ENCODE assay signal across 22 mouse cellular contexts in genomic region chr12:93687196-93687595, GRCm38 (mm10).
DNase-seq lines count a peak whose midpoint lies in the region; ATAC-seq and TF ChIP-seq lines count a peak whose summit lies in the region.
"Had no signal": no experiment of that assay in that cellular context is flagged by ENCODE, and none has a peak within 500 bp of the region (broad histone marks: within the 10 kb centered on the region; RNA-seq: fewer than 3 reads in every experiment).

No protein-coding gene starts in this region.

- H3K36me3 ChIP-seq in forebrain, embryonic 11.5 days (ENCODE audit: control insufficient read depth, insufficient read depth, low read length) = no peaks in the 10 kb centered on the region
- no peaks in the 10 kb centered on the region for H3K36me3 ChIP-seq in forebrain, embryonic 10.5 days (replicated peaks)
- H3K36me3 ChIP-seq: embryonic facial prominence, embryonic 13.5 days; forebrain, embryonic 12.5 days; forebrain, embryonic 15.5 days; G1E had no signal

- WGBS in forebrain, embryonic 11.5 days = 45% methylated on average over 2 of the region's 2 CpGs
- 60% methylated on average over 2 of the region's 2 CpGs for WGBS in forebrain, embryonic 10.5 days
- WGBS in lung, adult 2 months = 54% methylated on average over 2 of the region's 2 CpGs

- ATAC-seq in forebrain, embryonic 11.5 days (replicated peaks; ENCODE audit: low FRiP score) = peak; percentile 63; the same call in 1 of the 2 replicates
- ATAC-seq: CD4-positive, CD25-positive, alpha-beta regulatory T cell, adult 4 months; forebrain, embryonic 15.5 days had no signal

- no peak overlapping the region for H3K9ac ChIP-seq in forebrain, embryonic 11.5 days (ENCODE audit: low read length)
- H3K9ac ChIP-seq: embryonic facial prominence, embryonic 13.5 days; forebrain, embryonic 12.5 days; forebrain, embryonic 15.5 days had no signal

- TF ChIP-seq POLR2A in brain, embryonic 14.5 days (IDR thresholded peaks at IDR 0.05; ENCODE audit: borderline replicate concordance, extremely low read depth, insufficient read depth, insufficient read length, poor library complexity, severe bottlenecking) = no peak
- TF ChIP-seq POLR2A in lung, adult 2 months (IDR thresholded peaks at IDR 0.05; ENCODE audit: borderline replicate concordance, extremely low read depth, low read depth, low read length) = no peak

- H3K4me2 ChIP-seq in forebrain, embryonic 11.5 days (ENCODE audit: low read depth, low read length, severe bottlenecking) = no peak overlapping the region
- H3K4me2 ChIP-seq: embryonic facial prominence, embryonic 13.5 days; forebrain, embryonic 12.5 days; forebrain, embryonic 15.5 days had no signal

- H3K27ac ChIP-seq in forebrain, embryonic 11.5 days (ENCODE audit: low read depth, low read length) = no peak overlapping the region
- H3K27ac ChIP-seq in forebrain, embryonic 10.5 days = no peak overlapping the region
- H3K27ac ChIP-seq: embryonic facial prominence, embryonic 13.5 days; forebrain, embryonic 12.5 days; forebrain, embryonic 15.5 days had no signal

- DNase-seq in forebrain, embryonic 11.5 days (ENCODE audit: low spot score) = no peak
- no peak for DNase-seq in forebrain, embryonic 10.5 days (ENCODE audit: extremely low spot score, low spot score)
- peak; percentile 78 for DNase-seq in Muller cell, postnatal 12 days (ENCODE audit: inconsistent ontology term)
- DNase-seq in brain, embryonic 14.5 days (ENCODE audit: low read depth) = peak; percentile 23
- DNase-seq in retina, postnatal 1 day = peak; percentile 94
- DNase-seq in B cell, adult 2 months = no peak
- DNase-seq in lung, adult 2 months = no peak
- no peak for DNase-seq in gastrocnemius, adult 8-10 months (ENCODE audit: low spot score in 2 of 2)
- DNase-seq: adrenal gland, adult 2 months; adrenal gland, postnatal 10 days; adrenal gland, postnatal 25 days; cerebellum, adult 11-12 months; cerebellum, adult 2 months; cerebellum, adult 9-10 months; cerebellum, postnatal 10 days; cerebellum, postnatal 25 days had no signal

- no peaks in the 10 kb centered on the region for H3K27me3 ChIP-seq in forebrain, embryonic 11.5 days (ENCODE audit: control insufficient read depth, insufficient read depth, low read length)
- no peaks in the 10 kb centered on the region for H3K27me3 ChIP-seq in forebrain, embryonic 10.5 days (ENCODE audit: poor library complexity, severe bottlenecking)
- H3K27me3 ChIP-seq: CH12.LX; embryonic facial prominence, embryonic 13.5 days; forebrain, embryonic 12.5 days; forebrain, embryonic 15.5 days had no signal

- no peak overlapping the region for H3K4me3 ChIP-seq in forebrain, embryonic 11.5 days (ENCODE audit: low read depth, low read length)
- no peak overlapping the region for H3K4me3 ChIP-seq in forebrain, embryonic 10.5 days
- H3K4me3 ChIP-seq in lung, adult 2 months (replicated peaks; ENCODE audit: extremely low read depth, low read depth, low read length) = no peak overlapping the region
- H3K4me3 ChIP-seq: embryonic facial prominence, embryonic 13.5 days; forebrain, embryonic 12.5 days; forebrain, embryonic 15.5 days had no signal

- no peaks in the 10 kb centered on the region for H3K9me3 ChIP-seq in forebrain, embryonic 11.5 days (ENCODE audit: control insufficient read depth, low read length)
- H3K9me3 ChIP-seq in forebrain, embryonic 10.5 days = no peaks in the 10 kb centered on the region
- H3K9me3 ChIP-seq: embryonic facial prominence, embryonic 13.5 days; forebrain, embryonic 12.5 days; forebrain, embryonic 15.5 days had no signal

- H3K4me1 ChIP-seq in forebrain, embryonic 11.5 days (replicated peaks; ENCODE audit: control insufficient read depth, insufficient read depth, low read length) = no peaks in the 10 kb centered on the region
- H3K4me1 ChIP-seq in forebrain, embryonic 10.5 days = no peaks in the 10 kb centered on the region
- no peaks in the 10 kb centered on the region for H3K4me1 ChIP-seq in lung, adult 2 months (ENCODE audit: control insufficient read depth, insufficient read depth, low read length)
- H3K4me1 ChIP-seq: embryonic facial prominence, embryonic 13.5 days; forebrain, embryonic 12.5 days; forebrain, embryonic 15.5 days had no signal

- no peak for TF ChIP-seq CTCF in brain, embryonic 14.5 days (IDR thresholded peaks at IDR 0.05; ENCODE audit: borderline replicate concordance, extremely low read depth, insufficient read depth, insufficient read length)
- no peak for TF ChIP-seq CTCF in lung, adult 2 months (IDR thresholded peaks at IDR 0.05; ENCODE audit: insufficient read depth, low read length)

Comparison
In these comparisons a context has a peak if more than half of its experiments do, and no peak if none do; other contexts are left out.
1. DNase-seq: peak in Muller cell, postnatal 12 days (single experiment), brain, embryonic 14.5 days (single experiment) and retina, postnatal 1 day (single experiment); none in forebrain, embryonic 11.5 days (single experiment), forebrain, embryonic 10.5 days (single experiment), B cell, adult 2 months (0 of 2), lung, adult 2 months (single experiment) and gastrocnemius, adult 8-10 months (0 of 2).